Mouse (Mus musculus) embryo, embryonic 11 days (tissue): ENCODE results near the gene Crybg3.

Experiments
- DNase-seq: peaks from one replicate; pipeline ENCODE4 v3.0.0-alpha.2; 2015

Crybg3 gene

GRCm38 (mm10) chr16:59600311-59601251, at the start of gene Crybg3:
Gene Crybg3 (minus strand): TSS chr16:59600979.
- DNase-seq = peak; percentile 88

GRCm38 (mm10) chr16:59643766-59644165, 43.0 kb upstream of the Crybg3 start:
- no peak for DNase-seq

- DNase-seq = no peak
Measured at GRCm38 (mm10) chr16:59639985-59640384, 39.2 kb upstream of the Crybg3 start.

GRCm38 (mm10) chr16:59639102-59639691, 38.4 kb upstream of the Crybg3 start, which contains the start of gene Arl6:
Gene Arl6 (minus strand): TSS chr16:59639391.
- DNase-seq = peak; percentile 97

- no peak for DNase-seq
Measured at GRCm38 (mm10) chr16:59634598-59634997, 33.8 kb upstream of the Crybg3 start.

- DNase-seq = no peak
Measured at GRCm38 (mm10) chr16:59621554-59621953, 20.8 kb upstream of the Crybg3 start.

- DNase-seq = peak; percentile 63
Measured at GRCm38 (mm10) chr16:59617167-59617566, 16.4 kb upstream of the Crybg3 start.

- DNase-seq = no peak
Measured at GRCm38 (mm10) chr16:59615675-59616074, 14.9 kb upstream of the Crybg3 start.

- DNase-seq = no peak
Measured at GRCm38 (mm10) chr16:59610750-59611149, 10.0 kb upstream of the Crybg3 start.

- DNase-seq = peak; percentile 53
Measured at GRCm38 (mm10) chr16:59604078-59604781, 3.5 kb upstream of the Crybg3 start.

- DNase-seq = peak; percentile 39
Measured at GRCm38 (mm10) chr16:59599411-59600265, 1.1 kb downstream of the Crybg3 start.

GRCm38 (mm10) chr16:59598997-59599396, 1.8 kb downstream of the Crybg3 start:
- DNase-seq = no peak

GRCm38 (mm10) chr16:59597256-59597655, 3.5 kb downstream of the Crybg3 start:
- no peak for DNase-seq

GRCm38 (mm10) chr16:59594714-59595113, 6.1 kb downstream of the Crybg3 start:
- no peak for DNase-seq

- no peak for DNase-seq
Measured at GRCm38 (mm10) chr16:59590790-59591189, 10.0 kb downstream of the Crybg3 start.

- no peak for DNase-seq
Measured at GRCm38 (mm10) chr16:59588351-59589025, 12.3 kb downstream of the Crybg3 start.

- no peak for DNase-seq
Measured at GRCm38 (mm10) chr16:59587816-59588215, 13.0 kb downstream of the Crybg3 start.

- no peak for DNase-seq
Measured at GRCm38 (mm10) chr16:59586911-59587310, 13.9 kb downstream of the Crybg3 start.

- DNase-seq = no peak
Measured at GRCm38 (mm10) chr16:59586276-59586675, 14.5 kb downstream of the Crybg3 start.

GRCm38 (mm10) chr16:59585706-59586244, 15.0 kb downstream of the Crybg3 start:
- DNase-seq = no peak

- DNase-seq = no peak
Measured at GRCm38 (mm10) chr16:59583515-59583914, 17.3 kb downstream of the Crybg3 start.
